Mouse (Mus musculus) G1E (cell line): Measurements from ENCODE around the gene Vgf. TPM values are rescaled to one million over a fixed set of nuclear protein-coding genes. Genes with fewer than 3 reads are reported as not detected.

Experiments
- ATAC-seq: 2 replicates; pipeline ENCODE4 v1.8.0; 2016; ENCODE audit warnings: mild to moderate bottlenecking; ENCODE audit not compliant: insufficient number of reproducible peaks, poor library complexity, low FRiP score, severe bottlenecking; ENCODE audit errors: extremely low read depth
- DNase-seq: peaks from one replicate; pipeline ENCODE4 v3.0.0; 2012; ENCODE audit warnings: low spot score
- H3K27me3 ChIP-seq: 2 replicates; pipeline ENCODE4 v1.6.1; 2012; ENCODE audit warnings: mild to moderate bottlenecking, low read length, inconsistent platforms; ENCODE audit not compliant: insufficient read depth
- H3K36me3 ChIP-seq: replicated peaks from 2 replicates; pipeline ENCODE3; 2012; ENCODE audit warnings: mild to moderate bottlenecking, inconsistent platforms
- H3K4me1 ChIP-seq: 2 replicates; pipeline ENCODE4 v1.6.1; 2012; ENCODE audit warnings: low read depth, low read length, inconsistent platforms, mixed read lengths; ENCODE audit not compliant: insufficient read depth
- H3K4me3 ChIP-seq: 2 replicates; pipeline ENCODE4 v1.5.1; 2012; ENCODE audit warnings: low read depth, mild to moderate bottlenecking, inconsistent platforms, low read length, moderate library complexity, mixed read lengths
- H3K9me3 ChIP-seq: replicated peaks from 2 replicates; pipeline ENCODE4 v1.6.1; 2012; ENCODE audit warnings: inconsistent platforms
- CTCF ChIP-seq: IDR thresholded peaks from 2 replicates; pipeline ENCODE4 v1.5.1; 2012; ENCODE audit warnings: low read depth, low read length, inconsistent platforms, mixed read lengths
- GATA1 ChIP-seq: IDR thresholded peaks from 2 replicates; pipeline ENCODE4 v1.6.1; 2012; ENCODE audit warnings: borderline replicate concordance, low read length, inconsistent platforms, mixed read lengths
- GATA2 ChIP-seq: IDR thresholded peaks from 2 replicates; pipeline ENCODE4 v1.6.1; 2012; ENCODE audit warnings: low read depth, low read length, inconsistent platforms, borderline replicate concordance
- POLR2AphosphoS5 ChIP-seq: IDR thresholded peaks from 2 replicates; pipeline ENCODE4 v1.6.1; 2012; ENCODE audit warnings: low read depth, low read length, inconsistent platforms; ENCODE audit not compliant: insufficient replicate concordance
- TAL1 ChIP-seq: conservative IDR thresholded peaks from 2 replicates; pipeline ENCODE4 v1.6.1; 2012; ENCODE audit warnings: low read depth, low read length, inconsistent platforms, mixed read lengths
- polyA plus RNA-seq: library from polyadenylated mRNA; stranded (reverse); fragments of >175 nt; gene quantifications from 2 replicates; pipeline ENCODE4 v1.2.3, GENCODE M21; 2012
- total RNA-seq, 2 experiments: library from RNA; stranded (forward) in 1 of 2; stranded (reverse) in 1 of 2; fragments of 200-1000 nt in 1 of 2; fragments of >200 nt in 1 of 2; fragmentation: Nextera tagmentation in 1 of 2; gene quantifications; 2 replicates each; pipeline ENCODE4 v1.2.3; 2014 to 2017

The Vgf gene
- total and polyA plus RNA-seq, 3 experiments = 0.11 to 0.59 TPM; not detected in 1

- no peak for DNase-seq
- no peak overlapping the region; the same call in 1 of the 2 replicates for H3K4me3 ChIP-seq
- no peaks in the 10 kb centered on the region for H3K36me3 ChIP-seq
- TF ChIP-seq TAL1 (no peak), GATA1 (no peak), CTCF (no peak), POLR2AphosphoS5 (no peak), GATA2 (no peak)
- H3K4me1 ChIP-seq = peaks cover 64% of the 10 kb centered on the region
- peaks cover 80% of the 10 kb centered on the region for H3K27me3 ChIP-seq
- no peak for ATAC-seq
- H3K9me3 ChIP-seq = peaks cover 8% of the 10 kb centered on the region
Observed at GRCm38 (mm10) chr5:137028561-137029272, 2.5 kb downstream of the Vgf start.

DNA sequence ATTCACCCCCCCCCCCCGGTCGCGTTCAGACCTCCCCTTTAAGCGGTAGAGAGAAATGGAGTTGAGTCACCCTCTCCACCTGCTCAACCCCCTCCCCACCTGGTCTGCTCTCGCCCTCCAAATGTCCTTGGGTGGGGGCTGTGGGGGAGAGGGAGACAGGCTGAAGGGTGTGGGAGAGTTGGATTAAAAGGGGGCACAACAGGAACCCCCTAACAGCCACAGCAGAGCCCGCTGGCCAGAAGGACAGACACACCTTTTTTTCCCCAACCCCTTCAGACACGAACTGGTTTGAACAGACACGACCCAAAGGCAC, 3.0 kb downstream of the Vgf start:
- no peak for DNase-seq
- Histone ChIP-seq H3K27me3 (peaks cover 75% of the 10 kb centered on the region), H3K4me1 (peaks cover 68% of the 10 kb centered on the region), H3K9me3 (peaks cover 8% of the 10 kb centered on the region), H3K4me3 (peak overlapping the region; percentile 59; the same call in 1 of the 2 replicates), H3K36me3 (peaks cover 3% of the 10 kb centered on the region)
- no peak for ATAC-seq
- TF ChIP-seq TAL1 (no peak), GATA2 (no peak), CTCF (no peak), GATA1 (no peak), POLR2AphosphoS5 (no peak)

- peaks cover 69% of the 10 kb centered on the region for H3K4me1 ChIP-seq
- DNase-seq (peak; percentile 95), ATAC-seq (peak; percentile 54; the same call in 1 of the 2 replicates)
- H3K36me3 ChIP-seq = peaks cover 9% of the 10 kb centered on the region
- TF ChIP-seq GATA1 (no peak), GATA2 (no peak), TAL1 (no peak), CTCF (no peak), POLR2AphosphoS5 (no peak)
- H3K9me3 ChIP-seq = peaks cover 8% of the 10 kb centered on the region
- H3K4me3 ChIP-seq = peak overlapping the region; percentile 59
- peaks cover 71% of the 10 kb centered on the region for H3K27me3 ChIP-seq
Observed at GRCm38 (mm10) chr5:137029643-137030415, 3.6 kb downstream of the Vgf start.

DNA sequence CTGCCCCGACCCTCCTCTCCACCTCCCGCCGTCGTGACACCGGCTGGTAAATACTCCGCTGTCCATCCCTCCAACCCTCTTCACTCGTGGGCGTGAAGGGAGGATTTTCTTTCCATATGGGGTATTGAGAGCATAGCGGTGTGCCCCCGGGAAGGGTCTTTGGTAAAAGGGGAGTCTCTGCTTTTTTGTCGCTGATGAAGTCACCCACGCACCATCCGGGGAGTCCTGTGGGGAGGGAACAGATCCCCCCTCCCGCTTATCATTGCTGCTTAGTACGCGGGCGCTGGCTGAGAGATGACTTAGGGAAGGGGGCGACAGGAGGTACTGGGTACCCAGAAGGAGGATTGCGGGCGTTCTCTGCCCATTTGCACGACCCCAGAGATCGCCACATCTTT, 4.2 kb downstream of the Vgf start:
- Histone ChIP-seq H3K36me3 (peaks cover 15% of the 10 kb centered on the region), H3K9me3 (peaks cover 8% of the 10 kb centered on the region), H3K4me3 (peak overlapping the region; percentile 59; the same call in 1 of the 2 replicates), H3K4me1 (peaks cover 63% of the 10 kb centered on the region), H3K27me3 (peaks cover 66% of the 10 kb centered on the region)
- ATAC-seq (no peak), DNase-seq (no peak)
- no peak for TF ChIP-seq GATA1
- no peak for TF ChIP-seq POLR2AphosphoS5
- no peak for TF ChIP-seq GATA2
- TF ChIP-seq CTCF = no peak

GRCm38 (mm10) chr5:137031076-137032032, 5.2 kb downstream of the Vgf start:
- Histone ChIP-seq H3K4me1 (peaks cover 61% of the 10 kb centered on the region), H3K9me3 (peaks cover 8% of the 10 kb centered on the region), H3K4me3 (peak overlapping the region; percentile 72), H3K27me3 (peaks cover 58% of the 10 kb centered on the region), H3K36me3 (peaks cover 24% of the 10 kb centered on the region)
- TF ChIP-seq TAL1 (no peak), POLR2AphosphoS5 (no peak)
- no peak for DNase-seq
- no peak for ATAC-seq

GRCm38 (mm10) chr5:137032033-137032421, 5.8 kb downstream of the Vgf start:
- Histone ChIP-seq H3K4me3 (peak overlapping the region; percentile 72), H3K9me3 (peaks cover 8% of the 10 kb centered on the region), H3K27me3 (peaks cover 51% of the 10 kb centered on the region), H3K36me3 (peaks cover 31% of the 10 kb centered on the region), H3K4me1 (peaks cover 61% of the 10 kb centered on the region)
- TF ChIP-seq TAL1 (no peak), GATA2 (no peak), GATA1 (no peak), POLR2AphosphoS5 (no peak), CTCF (no peak)
- DNase-seq (peak; percentile 49), ATAC-seq (no peak)
